Mouse (Mus musculus) megakaryocyte, embryonic 14.5 days (primary cell): ENCODE results near the gene Cpsf6. TPM values are rescaled to one million over a fixed set of nuclear protein-coding genes. Genes with fewer than 3 reads are reported as not detected.

ENCODE experiments used
- H3K27me3 ChIP-seq: replicated peaks from 2 replicates; pipeline ENCODE3; 2012; ENCODE audit warnings: inconsistent platforms
- H3K36me3 ChIP-seq: replicated peaks from 2 replicates; pipeline ENCODE3; 2012; ENCODE audit warnings: low read length, inconsistent platforms, mixed read lengths
- H3K4me1 ChIP-seq: 2 replicates; pipeline ENCODE4 v1.6.1; 2012; ENCODE audit warnings: inconsistent platforms
- H3K4me3 ChIP-seq: replicated peaks from 2 replicates; pipeline ENCODE3; 2012; ENCODE audit warnings: moderate library complexity, mild to moderate bottlenecking, inconsistent platforms
- H3K9me3 ChIP-seq: 2 replicates; pipeline ENCODE4 v1.6.1; 2012; ENCODE audit warnings: inconsistent platforms
- FLI1 ChIP-seq: IDR thresholded peaks from 2 replicates; pipeline ENCODE4 v1.6.1; 2012; ENCODE audit warnings: low read length, inconsistent platforms, mixed read lengths
- GATA1 ChIP-seq: IDR thresholded peaks from 3 replicates; pipeline ENCODE4 v1.6.1; 2012; ENCODE audit warnings: mixed read lengths, low read length, inconsistent platforms, borderline replicate concordance
- polyA plus RNA-seq: library from polyadenylated mRNA; stranded (reverse); fragments of >175 nt; gene quantifications from 2 replicates; pipeline ENCODE4 v1.2.3, GENCODE M21; 2012; ENCODE audit warnings: low replicate concordance; ENCODE audit not compliant: insufficient read depth

The Cpsf6 gene
- polyA plus RNA-seq = 77.6 and 434 TPM in 2 replicates

DNA sequence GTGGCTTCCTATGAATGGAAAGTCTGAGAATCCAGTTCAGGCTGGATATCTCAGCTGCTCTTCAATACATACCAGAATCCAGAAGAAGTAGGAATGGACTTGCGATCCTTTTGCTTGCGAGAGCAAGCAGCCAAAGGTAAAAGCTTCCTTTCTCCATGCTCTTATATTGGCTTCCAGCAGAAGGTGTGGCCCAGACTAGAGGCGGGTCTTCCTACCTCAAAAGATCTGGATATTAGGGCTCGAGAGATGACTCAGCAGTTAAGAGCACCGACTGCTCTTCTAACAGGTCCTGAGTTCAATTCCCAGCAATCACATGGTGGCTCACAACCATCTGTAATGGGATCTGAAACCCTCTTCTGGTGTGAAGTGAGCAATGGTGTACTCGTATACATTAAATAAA, at the start of gene Cpsf6:
TSS of gene Cpsf6 (minus strand) at position 108 of the 400 bp plus-strand sequence.
- H3K27me3 ChIP-seq = no peaks in the 10 kb centered on the region
- H3K9me3 ChIP-seq = no peaks in the 10 kb centered on the region
- no peak within 1 kb of the TSS for H3K4me3 ChIP-seq
- TF ChIP-seq GATA1 (no peak), FLI1 (no peak)
- no peaks in the 10 kb centered on the region for H3K36me3 ChIP-seq
- H3K4me1 ChIP-seq = peaks cover 5% of the 10 kb centered on the region; the same call in 1 of the 2 replicates

DNA sequence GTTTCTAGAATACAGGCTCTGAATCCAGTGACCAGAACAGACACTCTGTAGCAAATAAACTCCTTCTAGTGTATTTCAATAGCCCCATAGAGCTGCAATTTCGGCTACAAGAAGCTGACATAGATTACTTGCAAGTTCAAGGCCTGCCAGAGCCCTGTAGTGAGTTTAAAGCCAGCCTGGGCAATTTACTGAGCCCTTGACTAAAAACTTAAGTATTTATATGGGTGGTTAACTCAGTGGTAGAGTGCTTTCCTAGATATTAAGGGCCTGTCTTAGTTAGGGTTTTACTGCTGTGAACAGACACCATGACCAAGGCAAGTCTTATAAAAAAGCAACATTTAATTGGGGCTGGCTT, 46.8 kb upstream of the Cpsf6 start:
- peaks cover 7% of the 10 kb centered on the region; the same call in 1 of the 2 replicates for H3K9me3 ChIP-seq
- no peaks in the 10 kb centered on the region for H3K27me3 ChIP-seq
- peaks cover 37% of the 10 kb centered on the region for H3K4me1 ChIP-seq
- TF ChIP-seq GATA1 (no peak), FLI1 (no peak)
- no peak overlapping the region for H3K4me3 ChIP-seq
- peaks cover 11% of the 10 kb centered on the region for H3K36me3 ChIP-seq

DNA sequence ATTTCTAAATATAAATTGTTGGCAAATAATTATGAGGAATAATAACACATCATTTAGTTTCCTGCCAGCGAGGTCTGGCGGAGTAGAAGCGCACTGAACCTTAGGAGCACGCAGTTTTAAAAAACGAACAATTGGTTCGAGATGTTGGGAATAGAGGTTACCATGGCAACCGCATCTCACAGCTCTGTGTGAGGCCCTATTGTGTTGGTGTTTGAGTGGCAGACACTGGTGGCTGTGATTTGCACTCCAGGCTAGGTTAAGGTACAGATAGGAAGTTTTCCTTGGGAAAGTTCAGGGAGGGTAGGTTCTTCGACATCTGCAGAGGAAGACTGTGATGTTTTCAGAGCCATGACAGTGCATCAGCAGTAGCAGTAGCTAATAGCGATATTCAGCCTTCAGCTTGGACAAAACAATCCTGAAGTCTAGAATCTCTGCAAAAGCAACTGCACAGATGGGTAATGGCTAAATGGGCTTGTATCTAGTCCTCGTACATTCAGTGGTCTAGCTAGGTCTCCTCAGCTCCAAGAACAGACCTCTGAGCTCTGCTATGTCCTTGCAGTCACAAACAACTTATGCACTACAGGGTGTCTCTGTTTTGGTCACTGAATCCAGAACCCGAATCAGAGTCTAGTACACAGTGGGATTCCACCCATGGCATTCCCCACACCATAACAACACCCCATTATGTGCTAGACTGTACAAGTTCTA, 46.2 kb upstream of the Cpsf6 start:
- TF ChIP-seq FLI1 (no peak), GATA1 (no peak)
- Histone ChIP-seq H3K9me3 (peaks cover 7% of the 10 kb centered on the region; the same call in 1 of the 2 replicates), H3K4me1 (peaks cover 39% of the 10 kb centered on the region), H3K27me3 (no peaks in the 10 kb centered on the region), H3K36me3 (peaks cover 14% of the 10 kb centered on the region), H3K4me3 (no peak overlapping the region)

DNA sequence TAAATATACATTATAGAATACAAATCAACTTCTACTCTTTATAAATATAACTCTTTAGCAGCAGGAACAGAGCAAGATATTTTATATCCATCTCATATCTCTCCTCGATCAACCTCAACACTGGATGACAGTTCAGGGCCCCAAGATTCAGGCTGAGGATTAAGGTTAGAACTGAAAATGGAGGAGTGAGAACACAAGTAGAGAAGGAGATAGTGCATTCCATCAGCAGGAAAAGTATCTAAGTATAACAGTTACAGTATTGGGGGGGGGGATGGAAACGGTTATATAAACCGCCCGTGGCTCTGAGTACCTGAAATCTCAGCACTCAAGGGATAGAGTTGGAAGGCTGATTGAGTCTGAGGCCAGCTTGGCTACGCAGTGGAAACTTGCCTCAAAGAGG, 45.2 kb upstream of the Cpsf6 start:
- Histone ChIP-seq H3K27me3 (no peaks in the 10 kb centered on the region), H3K4me1 (peaks cover 48% of the 10 kb centered on the region), H3K36me3 (peaks cover 14% of the 10 kb centered on the region), H3K9me3 (peaks cover 7% of the 10 kb centered on the region; the same call in 1 of the 2 replicates), H3K4me3 (no peak overlapping the region)
- TF ChIP-seq GATA1 (no peak), FLI1 (no peak)

DNA sequence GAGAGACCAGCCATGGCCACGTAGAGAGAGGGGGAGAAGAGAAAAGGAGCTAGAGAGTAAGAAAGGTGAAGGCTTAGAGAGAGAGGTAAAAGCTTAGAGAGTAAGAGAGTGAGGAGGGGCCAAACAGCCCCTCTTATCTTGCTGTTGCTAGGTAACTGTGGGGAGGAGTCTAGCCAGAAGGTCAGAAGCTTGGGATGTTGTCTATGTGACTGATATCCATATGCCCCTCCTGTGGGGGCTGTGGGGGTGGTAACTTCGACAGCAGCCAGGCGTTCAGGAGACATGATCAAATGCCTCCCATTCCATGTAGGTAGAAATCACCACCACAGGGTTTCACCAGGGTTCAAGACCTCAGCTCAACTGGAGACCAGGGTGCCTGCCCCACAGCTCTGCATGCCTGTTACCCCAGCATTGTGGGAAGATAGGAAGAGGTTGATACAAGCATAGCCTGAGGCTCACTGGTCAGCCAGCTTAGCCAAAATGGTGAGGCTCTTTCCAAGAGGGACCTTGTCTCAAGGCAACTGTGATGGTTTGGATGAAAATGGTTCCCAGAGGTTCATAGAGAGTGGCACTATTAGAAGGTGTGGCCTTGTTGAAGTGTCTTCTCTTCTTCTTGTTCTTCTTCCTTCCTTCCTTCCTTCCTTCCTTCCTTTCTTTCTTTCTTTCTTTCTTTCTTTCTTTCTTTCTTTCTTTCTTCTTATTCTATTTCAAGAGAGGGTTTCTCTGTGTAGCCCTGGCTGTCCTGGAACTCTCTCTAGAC, 44.5 kb upstream of the Cpsf6 start:
- Histone ChIP-seq H3K27me3 (no peaks in the 10 kb centered on the region), H3K4me3 (peak overlapping the region; percentile 8), H3K9me3 (0 out of 2 replicates have a peak, but pooled peaks cover 3% of the 10 kb centered on the region), H3K4me1 (peaks cover 55% of the 10 kb centered on the region), H3K36me3 (peaks cover 11% of the 10 kb centered on the region)
- no peak for TF ChIP-seq FLI1
- TF ChIP-seq GATA1 = no peak

DNA sequence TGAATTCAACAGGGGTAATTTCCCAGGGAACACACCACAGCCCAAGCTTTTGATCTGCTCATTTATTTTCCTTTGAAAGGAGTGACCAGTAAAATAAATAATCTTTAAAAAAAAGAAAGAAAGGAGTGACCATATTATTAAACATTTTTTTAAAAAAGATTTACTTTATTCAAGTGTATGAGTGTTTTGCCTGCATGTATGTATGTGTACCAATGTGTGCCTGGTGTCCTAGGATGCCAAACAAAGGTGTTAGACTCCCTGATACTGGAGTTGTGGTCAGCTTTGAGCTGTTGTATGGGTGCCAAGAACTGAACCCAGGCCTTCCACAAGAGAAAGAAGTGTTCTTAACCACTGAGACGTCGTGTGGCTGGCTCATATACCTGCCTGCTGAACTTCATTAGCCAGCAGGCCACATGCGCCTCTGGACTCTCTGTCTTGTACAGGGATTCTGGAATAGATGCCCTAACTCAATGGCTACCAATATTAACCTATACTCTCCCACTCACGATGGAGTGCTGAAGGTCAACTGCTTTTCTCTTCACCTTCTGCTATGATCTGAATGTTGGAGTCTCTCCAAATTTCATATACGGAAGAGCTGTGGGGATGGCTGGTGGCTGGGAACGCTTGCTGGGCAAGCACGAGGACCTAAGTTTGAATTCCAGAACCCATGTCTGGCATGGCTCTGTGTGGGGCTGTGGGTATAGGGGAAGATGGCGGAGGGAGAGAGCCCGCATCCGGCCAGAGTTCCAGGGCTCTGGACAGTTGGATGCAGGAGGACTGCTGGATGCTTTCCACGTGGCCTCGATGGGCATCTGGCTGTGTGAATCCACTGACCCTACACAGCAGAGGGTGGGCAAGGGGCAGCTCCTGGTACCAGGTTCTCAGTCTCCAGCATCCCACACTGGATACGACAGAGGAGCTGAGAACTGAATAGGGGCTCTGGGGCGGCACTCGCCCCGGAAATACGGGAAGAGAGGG, 43.5 kb upstream of the Cpsf6 start:
- Histone ChIP-seq H3K9me3 (0 out of 2 replicates have a peak, but pooled peaks cover 3% of the 10 kb centered on the region), H3K4me3 (no peak overlapping the region), H3K27me3 (no peaks in the 10 kb centered on the region), H3K4me1 (peaks cover 64% of the 10 kb centered on the region), H3K36me3 (peaks cover 11% of the 10 kb centered on the region)
- TF ChIP-seq FLI1 = no peak
- no peak for TF ChIP-seq GATA1

DNA sequence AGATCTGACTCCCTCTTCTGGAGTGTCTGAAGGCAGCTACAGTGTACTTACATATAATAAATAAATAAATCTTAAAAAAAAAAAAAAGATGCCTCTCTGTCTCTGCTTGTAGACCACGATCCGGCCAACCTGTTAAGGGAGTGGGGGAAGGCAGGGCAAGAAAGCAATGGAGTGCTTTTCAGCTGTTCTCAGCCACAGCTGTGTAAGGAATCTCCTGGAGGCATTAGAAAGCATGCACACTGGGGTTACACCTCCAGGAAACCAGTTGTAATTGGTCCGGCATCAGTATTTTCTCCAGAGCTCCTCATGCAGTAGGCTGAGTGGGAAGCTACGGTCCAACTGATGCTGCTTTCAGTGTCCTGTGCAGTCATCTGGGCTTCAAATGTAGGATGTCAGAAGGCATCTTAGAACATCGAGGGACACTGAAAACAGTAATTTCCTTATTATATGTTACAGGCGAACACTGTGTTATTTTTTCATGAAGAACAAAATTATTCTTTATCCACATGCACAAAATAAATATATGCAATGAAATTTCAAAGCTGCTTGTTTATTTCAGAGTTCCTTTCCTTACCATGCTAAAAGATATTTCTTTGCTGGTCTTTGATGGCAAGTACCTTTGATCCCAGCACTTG, 42.5 kb upstream of the Cpsf6 start:
- 0 out of 2 replicates have a peak, but pooled peaks cover 3% of the 10 kb centered on the region for H3K9me3 ChIP-seq
- H3K4me3 ChIP-seq = no peak overlapping the region
- peaks cover 73% of the 10 kb centered on the region for H3K4me1 ChIP-seq
- H3K36me3 ChIP-seq = peaks cover 11% of the 10 kb centered on the region
- H3K27me3 ChIP-seq = no peaks in the 10 kb centered on the region
- TF ChIP-seq FLI1 (no peak), GATA1 (no peak)

DNA sequence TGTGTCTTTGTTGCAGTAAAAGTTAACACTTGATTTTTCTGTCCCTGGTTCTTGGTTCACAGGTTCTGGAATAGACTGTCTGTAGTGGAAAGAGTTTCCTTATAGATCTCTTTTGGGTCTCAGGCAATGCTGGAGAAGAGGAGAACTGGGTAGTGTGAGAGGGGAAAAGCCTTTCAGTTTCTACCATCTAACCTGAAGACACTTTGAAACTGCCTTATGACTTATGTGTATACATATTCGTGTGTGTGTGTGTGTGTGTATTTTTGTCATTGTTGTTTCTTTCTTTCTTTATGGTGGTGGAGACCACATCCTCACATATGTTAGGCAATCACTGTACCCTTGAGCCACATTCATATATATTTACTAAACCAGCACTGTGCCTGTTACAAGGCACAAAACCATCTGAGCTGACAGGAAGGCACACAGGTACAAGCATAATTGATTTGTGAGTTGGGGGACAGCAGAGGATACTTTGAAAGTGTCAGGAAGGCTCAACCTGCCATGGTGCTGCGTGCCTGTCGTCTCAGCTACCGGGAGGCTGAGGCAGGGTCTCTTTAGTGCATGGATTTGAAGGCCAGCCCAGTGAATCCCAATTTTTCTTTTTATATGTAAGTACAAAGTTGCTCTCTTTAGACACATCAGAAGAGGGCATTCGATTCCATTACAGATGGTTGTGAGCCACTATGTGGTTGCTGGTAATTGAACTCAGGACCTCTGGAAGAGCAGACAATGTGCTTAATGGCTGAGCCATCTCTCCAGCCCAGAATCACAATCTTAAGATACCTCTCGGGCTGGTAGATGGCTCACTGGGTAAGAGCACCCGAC, 41.7 kb upstream of the Cpsf6 start:
- Histone ChIP-seq H3K36me3 (peaks cover 11% of the 10 kb centered on the region), H3K4me3 (peak overlapping the region; percentile 5), H3K27me3 (no peaks in the 10 kb centered on the region), H3K4me1 (peaks cover 81% of the 10 kb centered on the region), H3K9me3 (0 out of 2 replicates have a peak, but pooled peaks cover 3% of the 10 kb centered on the region)
- no peak for TF ChIP-seq GATA1
- TF ChIP-seq FLI1 = no peak
